Mouse (Mus musculus): Measurements from ENCODE around the gene Glrp1.

Gene Glrp1

GRCm38 (mm10) chr1:88509789-88510188 is at the start of gene Glrp1:
Gene Glrp1 (minus strand): TSS chr1:88510066.
- DNase-seq: no peak

- DNase-seq: no peak
These were observed 49.4 kb upstream of the Glrp1 start for GRCm38 (mm10) chr1:88559258-88559657.

GRCm38 (mm10) chr1:88558793-88559192 is 48.9 kb upstream of the Glrp1 start:
- DNase-seq: no peak

- no peak for DNase-seq
These were observed 46.5 kb upstream of the Glrp1 start for GRCm38 (mm10) chr1:88556401-88556800.

- no peak for DNase-seq
These were observed 43.8 kb upstream of the Glrp1 start for GRCm38 (mm10) chr1:88553500-88554187.

- DNase-seq: no peak
These were observed 39.4 kb upstream of the Glrp1 start for GRCm38 (mm10) chr1:88549263-88549662.

GRCm38 (mm10) chr1:88547172-88547571 is 37.3 kb upstream of the Glrp1 start:
- DNase-seq: no peak

GRCm38 (mm10) chr1:88543608-88544007 is 33.7 kb upstream of the Glrp1 start:
- DNase-seq: no peak

- DNase-seq: no peak
These were observed 30.0 kb upstream of the Glrp1 start for GRCm38 (mm10) chr1:88539823-88540222.

GRCm38 (mm10) chr1:88539256-88539655 is 29.4 kb upstream of the Glrp1 start:
- DNase-seq: no peak

GRCm38 (mm10) chr1:88536308-88536707 is 26.4 kb upstream of the Glrp1 start:
- DNase-seq: no peak

GRCm38 (mm10) chr1:88534091-88534490 is 24.2 kb upstream of the Glrp1 start:
- no peak for DNase-seq

GRCm38 (mm10) chr1:88526161-88526560 is 16.3 kb upstream of the Glrp1 start:
- no peak for DNase-seq

GRCm38 (mm10) chr1:88525622-88526021 is 15.8 kb upstream of the Glrp1 start:
- DNase-seq: no peak

GRCm38 (mm10) chr1:88521170-88521747 is 11.4 kb upstream of the Glrp1 start:
- DNase-seq: no peak

- no peak for DNase-seq
These were observed 3.7 kb upstream of the Glrp1 start for GRCm38 (mm10) chr1:88513613-88514012.

GRCm38 (mm10) chr1:88507886-88508285 is 2.0 kb downstream of the Glrp1 start:
- DNase-seq: no peak

- peak; percentile 27 for DNase-seq
These were observed 2.7 kb downstream of the Glrp1 start for GRCm38 (mm10) chr1:88507214-88507613.

GRCm38 (mm10) chr1:88506412-88506811 is 3.5 kb downstream of the Glrp1 start:
- DNase-seq: no peak

- DNase-seq: no peak
These were observed 4.2 kb downstream of the Glrp1 start for GRCm38 (mm10) chr1:88505697-88506096.

- no peak for DNase-seq
These were observed 5.3 kb downstream of the Glrp1 start for GRCm38 (mm10) chr1:88504531-88504945.

- no peak for DNase-seq
These were observed 7.0 kb downstream of the Glrp1 start for GRCm38 (mm10) chr1:88502822-88503221.

- DNase-seq: no peak
These were observed 10.6 kb downstream of the Glrp1 start for GRCm38 (mm10) chr1:88499230-88499737.

- no peak for DNase-seq
These were observed 12.5 kb downstream of the Glrp1 start for GRCm38 (mm10) chr1:88497407-88497806.

- no peak for DNase-seq
These were observed 17.5 kb downstream of the Glrp1 start for GRCm38 (mm10) chr1:88492415-88492814.
